Mouse (Mus musculus): Measurements from ENCODE around the gene Phactr3.

Phactr3 gene

DNA sequence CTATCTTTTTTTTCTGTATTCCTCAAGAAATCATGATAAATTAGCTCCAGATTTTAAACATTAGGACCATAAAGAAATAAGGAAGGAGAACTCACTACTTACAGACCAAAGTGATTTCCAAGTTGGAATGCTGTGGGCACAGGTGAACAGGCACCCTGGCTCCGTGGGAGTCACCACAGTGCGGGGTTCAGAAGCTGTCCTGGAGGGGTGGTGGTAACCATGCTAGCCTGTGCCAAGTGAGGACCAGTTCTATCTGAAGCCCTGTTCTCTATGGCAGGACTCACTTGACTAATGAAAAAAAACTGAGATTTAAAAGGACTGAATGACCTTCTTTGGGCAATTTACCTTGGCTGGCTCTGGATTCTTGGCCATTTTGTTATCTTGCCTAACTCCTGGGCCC lies 10.9 kb downstream of the Phactr3 start:
- ChIA-PET CTCF (interaction anchor here in 1 of 4 experiments (0.7 kb wide), 1 partner anchor 465 kb away, joined by 3 read pairs; no protein-coding TSS in a partner anchor), POLR2A (no interaction called here)

DNA sequence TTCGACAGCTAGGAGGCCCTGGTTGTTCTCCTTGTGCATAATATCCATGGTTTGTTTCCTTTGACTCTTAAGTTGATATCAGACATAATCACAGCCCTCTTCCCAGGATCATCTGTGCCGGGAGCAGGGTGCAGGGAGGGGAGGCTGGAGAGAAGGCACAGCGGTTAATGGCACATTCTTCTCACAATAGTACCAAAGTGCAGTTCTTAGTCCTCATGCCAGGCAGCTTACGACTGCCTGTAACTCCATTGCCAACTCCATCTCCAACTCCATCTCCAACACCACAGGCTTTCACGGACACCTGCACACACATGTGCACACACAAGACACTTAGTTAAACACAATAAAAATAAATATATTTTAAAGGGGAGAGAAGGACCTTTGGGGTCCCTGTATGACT lies 11.8 kb downstream of the Phactr3 start:
- CTCF ChIA-PET = no interaction called here
- POLR2A ChIA-PET = no interaction called here

DNA sequence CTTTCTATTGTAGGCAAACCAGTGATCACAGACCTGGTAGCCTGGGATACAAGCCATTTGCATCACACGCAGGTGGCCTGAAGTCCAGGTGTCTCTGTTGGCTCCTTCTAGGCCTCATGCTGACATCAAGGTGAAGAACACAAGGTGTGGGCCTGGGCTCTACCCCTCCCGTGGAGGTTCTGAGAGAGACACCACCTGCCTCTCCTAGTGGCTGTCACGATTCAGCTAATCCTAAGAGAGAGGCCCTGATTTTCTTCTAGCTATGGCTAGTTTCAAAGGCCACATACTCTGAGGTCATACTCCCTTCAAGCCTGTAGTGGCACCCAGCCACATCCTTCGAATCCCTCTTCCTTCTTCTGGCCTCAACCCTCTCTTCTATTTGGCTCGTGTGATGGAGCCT lies 12.2 kb downstream of the Phactr3 start:
- POLR2A ChIA-PET = no interaction called here
- CTCF ChIA-PET = interaction anchor here in 2 of 4 experiments (0.6 to 3.2 kb wide), 2 partner anchors 8 to 134 kb away, joined by 3 to 10 read pairs; no protein-coding TSS in a partner anchor

DNA sequence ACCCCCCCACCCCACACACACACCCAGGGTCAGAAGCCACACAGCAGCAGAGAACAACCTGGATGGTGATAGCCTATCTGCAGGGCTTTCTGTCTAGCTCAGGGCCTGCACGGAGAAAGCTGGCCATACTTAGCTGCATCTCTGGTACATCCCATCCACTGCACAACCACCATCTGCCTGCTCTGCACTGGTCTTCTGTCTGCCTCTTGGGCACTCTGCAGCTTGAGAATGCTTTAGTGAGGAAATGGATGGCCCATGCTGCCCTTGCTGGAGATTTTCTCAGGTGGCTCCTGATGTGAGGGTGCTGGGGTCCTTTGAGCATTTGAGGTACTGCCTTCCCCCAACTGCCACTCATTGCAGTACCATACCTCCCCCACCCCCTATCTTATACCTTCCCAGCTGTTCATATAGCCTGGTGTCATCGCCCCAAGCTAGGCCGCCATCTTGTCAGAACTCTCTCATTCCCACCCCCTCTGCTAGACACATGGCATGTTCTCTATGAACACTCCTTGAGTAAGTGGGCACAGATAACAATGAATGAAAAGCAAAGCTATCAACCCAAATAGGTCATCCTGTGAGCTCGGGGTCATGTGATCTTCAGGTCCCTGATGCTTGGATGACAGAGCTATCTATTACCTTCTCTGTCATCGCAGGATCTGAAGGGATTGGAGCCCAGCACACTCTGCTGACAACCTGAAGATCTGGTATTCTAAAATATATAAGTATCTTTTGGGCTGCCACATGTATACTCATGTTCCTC lies 13.0 kb downstream of the Phactr3 start:
- POLR2A ChIA-PET = no interaction called here
- CTCF ChIA-PET = interaction anchor here in 3 of 4 experiments (0.6 to 3.2 kb wide), 4 partner anchors 9 to 206 kb away, joined by 3 to 10 read pairs (median 4); no protein-coding TSS in a partner anchor

DNA sequence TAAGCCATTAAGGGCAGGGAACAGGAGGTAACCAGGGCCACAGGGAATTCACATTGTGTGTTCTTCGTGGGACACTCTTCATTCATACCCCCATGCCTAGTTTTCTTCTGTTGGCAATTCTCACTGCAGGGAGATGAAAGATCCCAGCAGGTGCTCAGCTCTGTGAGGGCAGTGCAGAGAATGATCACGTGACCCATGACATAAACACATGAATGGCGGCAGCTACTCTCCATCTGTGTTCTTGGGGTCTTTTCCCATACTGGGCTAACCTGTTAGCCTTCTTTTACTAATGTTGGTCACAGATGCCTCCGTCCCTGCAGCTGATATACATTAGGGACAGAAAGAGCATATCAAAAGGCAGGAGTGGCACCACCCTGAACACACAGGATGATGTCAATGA lies 16.9 kb downstream of the Phactr3 start:
- POLR2A ChIA-PET = interaction anchor here in 2 of 4 experiments (1.0 to 1.3 kb wide), 2 partner anchors 12 to 111 kb away, joined by 3 read pairs; no protein-coding TSS in a partner anchor
- CTCF ChIA-PET = interaction anchor here in 3 of 4 experiments (0.6 to 5.0 kb wide), 7 partner anchors 31 to 151 kb away, joined by 3 to 104 read pairs (median 4); no protein-coding TSS in a partner anchor

DNA sequence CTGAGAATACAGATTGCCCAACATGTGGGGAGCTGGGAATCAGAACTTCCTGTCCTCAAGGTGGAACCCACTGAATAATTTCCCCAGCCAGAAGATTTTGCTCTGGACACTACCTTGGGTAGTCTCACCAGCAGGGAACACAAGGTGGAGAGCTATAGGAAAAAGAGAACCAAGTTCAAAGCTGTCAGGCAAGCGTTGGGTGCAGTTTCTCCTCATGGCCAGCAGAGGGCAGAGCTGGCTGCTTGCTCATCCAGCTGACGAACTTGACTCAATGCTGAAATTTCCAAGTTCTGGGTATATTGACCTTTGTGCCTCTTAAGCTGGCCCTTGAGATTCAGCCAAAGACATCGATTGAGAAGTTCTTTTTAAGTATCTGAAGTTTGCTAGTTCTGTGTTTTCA lies 18.7 kb downstream of the Phactr3 start:
- CTCF ChIA-PET = interaction anchor here (0.5 to 5.0 kb wide), 67 partner anchors 8 to 1727 kb away, joined by 3 to 104 read pairs (median 4); partner anchors contain the start of gene Phactr3 (in 2 of the 4)
- POLR2A ChIA-PET = interaction anchor here in 2 of 4 experiments (0.6 to 1.9 kb wide), 5 partner anchors 18 to 127 kb away, joined by 3 to 5 read pairs (median 3); no protein-coding TSS in a partner anchor

DNA sequence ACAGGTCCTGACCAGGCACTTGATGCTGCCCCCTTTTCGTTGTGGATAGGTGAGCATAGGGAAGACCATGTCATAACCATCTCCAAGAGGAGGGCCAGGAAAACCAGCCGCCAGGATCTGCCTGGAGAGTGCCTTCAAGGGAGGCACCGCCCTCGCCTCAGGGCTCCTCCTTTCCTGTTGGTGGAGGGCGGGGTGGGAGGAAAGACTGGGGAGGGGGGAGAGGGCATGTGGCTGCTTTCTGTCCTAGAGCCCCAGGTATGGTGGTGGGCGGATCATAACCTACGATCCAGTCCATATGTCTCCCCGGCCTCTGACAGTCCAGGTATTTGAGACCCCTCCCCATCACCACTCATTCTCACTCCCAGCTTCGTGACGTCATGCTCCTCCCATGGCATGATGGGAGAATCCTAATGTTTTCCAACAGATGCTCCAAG lies 22.7 kb downstream of the Phactr3 start:
- POLR2A ChIA-PET = interaction anchor here in 1 of 4 experiments (1.2 kb wide), 1 partner anchor 123 kb away, joined by 3 read pairs; no protein-coding TSS in a partner anchor

DNA sequence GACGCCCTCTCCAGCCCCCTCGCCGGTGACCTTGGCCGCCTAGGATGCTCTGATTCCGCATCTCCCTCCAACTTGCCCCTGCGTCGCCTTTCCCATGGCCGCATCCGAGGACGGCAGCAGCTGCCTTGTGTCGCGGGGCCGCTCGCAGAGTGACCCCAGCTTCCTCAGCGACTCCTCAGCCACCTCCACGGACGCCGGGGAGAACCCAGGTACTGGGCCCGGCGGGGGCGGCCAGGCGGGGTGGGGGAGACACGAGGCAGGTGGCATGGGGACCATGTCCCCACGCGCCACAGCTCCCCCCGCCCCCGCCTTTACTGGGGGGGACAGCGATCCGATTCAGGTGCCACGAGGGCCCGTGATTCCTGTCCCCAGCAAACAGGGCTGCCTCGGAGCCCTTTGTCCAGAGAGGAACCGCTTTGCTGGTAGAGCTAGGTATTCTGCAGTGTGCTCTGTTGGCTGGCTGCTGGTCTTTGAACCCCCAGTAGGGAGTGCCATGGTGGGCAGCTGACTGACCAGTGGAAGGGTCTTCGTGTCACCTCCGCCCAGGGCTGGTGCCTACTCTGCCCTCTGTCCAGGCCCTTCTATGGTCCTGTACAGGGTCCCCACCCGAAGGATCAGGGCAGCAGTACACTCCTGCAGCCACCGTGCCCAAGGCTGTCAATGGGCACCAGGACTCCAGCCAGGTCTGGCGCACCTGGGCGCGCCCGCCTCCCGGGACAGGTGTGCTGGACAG lies 23.7 kb downstream of the Phactr3 start:
- POLR2A ChIA-PET = interaction anchor here in 3 of 4 experiments (0.5 to 1.2 kb wide), 3 partner anchors 12 to 182 kb away, joined by 3 read pairs; no protein-coding TSS in a partner anchor

More for the DNA sequence above, 22.7 kb downstream of the Phactr3 start:
- CTCF ChIA-PET = interaction anchor here in 1 of 4 experiments (1.2 kb wide), 1 partner anchor 123 kb away, joined by 3 read pairs; no protein-coding TSS in a partner anchor

DNA sequence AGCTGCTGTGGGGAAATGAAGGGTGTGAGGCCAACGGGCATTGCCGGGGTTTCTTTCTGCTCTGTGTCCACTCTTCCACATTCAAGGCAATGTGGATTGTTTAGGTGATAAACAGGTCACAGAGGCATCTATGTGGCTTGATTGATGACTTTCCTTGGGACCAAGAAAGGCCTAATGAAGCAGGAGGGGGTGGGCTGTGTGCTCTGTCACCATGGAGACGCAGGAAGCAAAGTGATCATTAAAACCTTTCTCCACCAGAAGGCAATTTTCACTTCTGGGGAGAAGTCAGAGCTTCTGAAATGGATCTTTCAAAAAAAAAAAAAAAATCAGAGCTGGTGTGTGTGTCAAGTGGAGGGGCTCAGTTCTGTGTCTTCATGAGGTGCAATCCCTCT lies 24.2 kb downstream of the Phactr3 start:
- ChIA-PET POLR2A (interaction anchor here in 2 of 4 experiments (0.5 to 1.2 kb wide), 3 partner anchors 10 to 181 kb away, joined by 3 read pairs; no protein-coding TSS in a partner anchor), CTCF (interaction anchor here in 3 of 4 experiments (0.6 to 1.2 kb wide), 4 partner anchors 25 to 268 kb away, joined by 3 to 7 read pairs (median 3); no protein-coding TSS in a partner anchor)

More for the DNA sequence above, 23.7 kb downstream of the Phactr3 start:
- CTCF ChIA-PET = interaction anchor here in 3 of 4 experiments (0.6 to 1.2 kb wide), 4 partner anchors 24 to 268 kb away, joined by 3 to 7 read pairs (median 3); no protein-coding TSS in a partner anchor

DNA sequence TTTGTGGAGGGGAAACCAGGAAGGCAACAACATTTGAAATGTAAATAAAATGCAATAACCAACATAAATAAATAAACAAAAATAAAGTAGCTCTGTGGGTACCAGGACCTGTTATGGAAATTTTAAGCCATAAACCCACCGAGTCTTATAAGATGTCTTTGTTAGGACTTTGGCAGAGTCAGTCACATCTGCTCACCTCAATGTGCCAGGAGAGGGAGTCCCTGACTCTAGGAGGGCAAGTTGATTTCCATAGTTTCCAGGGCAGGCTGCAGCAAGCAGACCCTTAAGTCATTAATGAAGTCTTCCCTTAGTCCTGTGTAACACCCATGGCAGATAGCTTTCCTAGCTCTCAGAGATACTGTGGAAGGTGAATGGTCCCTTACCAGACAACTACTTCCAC lies 25.1 kb downstream of the Phactr3 start:
- POLR2A ChIA-PET = interaction anchor here in 2 of 4 experiments (0.6 to 1.2 kb wide), 3 partner anchors 9 to 40 kb away, joined by 3 read pairs; no protein-coding TSS in a partner anchor
- CTCF ChIA-PET = interaction anchor here in 3 of 4 experiments (0.9 to 1.4 kb wide), 3 partner anchors 103 to 143 kb away, joined by 3 to 4 read pairs (median 3); no protein-coding TSS in a partner anchor

DNA sequence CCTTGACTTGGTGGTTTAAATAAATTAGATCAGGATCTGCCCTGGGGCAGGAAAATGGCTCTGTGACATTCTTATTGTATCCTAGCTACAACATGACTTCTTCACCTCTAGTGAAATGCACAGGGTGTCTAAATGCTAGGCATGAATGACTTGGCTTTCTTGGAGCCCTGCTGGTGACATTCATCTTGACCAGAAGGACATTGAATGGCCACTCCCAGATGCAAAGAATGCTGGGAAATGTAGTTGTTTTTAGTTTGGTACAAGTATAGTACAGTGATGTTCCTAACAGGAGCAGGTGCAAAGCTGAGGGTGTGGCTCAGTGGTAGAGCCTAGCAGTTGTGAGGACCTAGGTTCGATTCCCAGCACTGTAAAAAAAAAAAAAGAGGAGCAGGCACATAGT lies 30.5 kb downstream of the Phactr3 start:
- POLR2A ChIA-PET = no interaction called here
- CTCF ChIA-PET = interaction anchor here in 1 of 4 experiments (1.2 to 1.3 kb wide), 2 partner anchors 12 to 48 kb away, joined by 3 to 4 read pairs; no protein-coding TSS in a partner anchor

DNA sequence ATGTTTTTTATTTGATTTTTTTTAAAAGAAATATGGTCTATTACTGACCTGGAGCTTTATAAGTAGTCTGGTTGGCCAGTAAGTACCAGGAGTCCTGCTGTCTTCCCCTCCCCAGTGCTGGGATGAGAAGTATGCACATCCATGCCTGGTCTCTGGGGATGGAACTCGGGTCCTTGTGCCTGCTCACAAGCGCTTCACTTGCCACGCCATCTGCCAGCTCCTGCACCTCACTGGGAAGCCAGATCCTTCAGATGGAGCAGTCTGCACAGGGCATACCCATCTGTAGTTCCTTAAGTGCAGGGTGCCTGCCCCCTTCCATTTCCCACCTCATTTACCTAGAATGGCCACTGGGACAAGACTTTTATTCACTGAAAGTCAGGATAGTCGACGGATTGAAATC lies 31.9 kb downstream of the Phactr3 start:
- CTCF ChIA-PET = no interaction called here
- POLR2A ChIA-PET = no interaction called here

DNA sequence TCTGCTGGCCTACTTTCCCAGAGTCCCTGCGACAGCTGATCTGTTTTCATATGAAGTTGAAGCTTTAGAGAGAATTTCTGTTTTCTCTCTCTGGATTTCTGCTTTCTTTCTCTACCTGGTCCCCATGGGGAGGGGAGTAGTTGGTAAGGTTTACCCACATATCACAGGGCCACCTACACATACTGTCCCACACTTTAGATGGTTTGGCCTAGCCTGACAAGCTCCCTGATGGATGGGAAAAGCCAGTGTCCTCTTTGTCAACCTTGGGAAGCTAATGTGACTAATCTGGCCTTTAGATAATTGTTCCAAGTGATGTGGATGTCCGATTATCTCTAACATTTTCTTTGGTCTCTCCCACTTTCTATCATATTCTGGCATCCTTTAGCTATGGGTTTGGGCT lies 34.8 kb downstream of the Phactr3 start:
- POLR2A ChIA-PET = interaction anchor here in 1 of 4 experiments (1.6 kb wide), 1 partner anchor 11 kb away, joined by 3 read pairs; no protein-coding TSS in a partner anchor
- CTCF ChIA-PET = interaction anchor here in 3 of 4 experiments (0.6 to 2.5 kb wide), 7 partner anchors 15 to 344 kb away, joined by 3 to 6 read pairs (median 3); no protein-coding TSS in a partner anchor

DNA sequence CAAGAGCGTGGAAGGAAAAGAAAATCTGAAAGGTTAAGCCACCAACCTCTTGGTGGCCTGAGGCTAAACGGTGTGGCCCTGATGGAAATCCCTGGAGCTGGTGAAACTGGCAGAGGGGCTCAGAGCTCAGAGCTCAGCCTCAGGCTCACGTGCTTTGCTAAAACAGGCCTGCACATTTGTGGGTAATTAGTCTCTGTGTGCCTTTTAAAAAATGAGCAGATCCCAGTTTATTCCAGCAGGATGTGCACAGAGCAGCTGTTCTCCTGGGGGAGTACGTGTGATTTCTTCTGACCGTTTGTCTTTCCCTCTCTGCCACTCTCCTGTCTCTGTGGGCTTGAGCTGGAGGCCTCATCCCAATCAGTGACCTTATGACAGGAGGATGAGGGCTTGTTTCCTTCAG lies 35.4 kb downstream of the Phactr3 start:
- POLR2A ChIA-PET = interaction anchor here in 1 of 4 experiments (1.6 kb wide), 1 partner anchor 11 kb away, joined by 3 read pairs; no protein-coding TSS in a partner anchor
- CTCF ChIA-PET = interaction anchor here in 3 of 4 experiments (0.7 to 2.5 kb wide), 5 partner anchors 16 to 133 kb away, joined by 3 to 6 read pairs (median 3); no protein-coding TSS in a partner anchor

DNA sequence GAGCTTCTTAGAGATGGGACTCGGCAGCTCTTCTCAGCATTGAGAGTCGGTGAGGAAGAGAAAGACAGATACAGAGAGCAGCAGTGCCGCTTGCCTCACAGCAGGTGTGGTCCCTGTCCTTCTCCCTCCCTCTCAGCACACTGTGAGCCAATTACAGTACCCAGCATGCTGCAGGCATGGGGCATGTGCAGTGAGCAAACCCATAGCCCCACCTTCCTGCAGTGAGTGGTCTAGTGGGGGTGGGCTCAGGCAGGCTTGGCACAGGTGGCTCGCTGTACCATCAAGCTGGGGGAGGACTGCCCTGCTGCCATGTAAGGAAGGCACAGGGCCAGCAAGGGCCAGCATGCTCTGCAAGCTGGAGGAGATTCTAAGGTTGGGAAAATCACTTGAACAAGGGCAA lies 35.8 kb downstream of the Phactr3 start:
- POLR2A ChIA-PET = interaction anchor here in 1 of 4 experiments (1.6 kb wide), 1 partner anchor 12 kb away, joined by 3 read pairs; no protein-coding TSS in a partner anchor
- CTCF ChIA-PET = interaction anchor here in 3 of 4 experiments (0.7 to 2.5 kb wide), 5 partner anchors 16 to 133 kb away, joined by 3 to 6 read pairs (median 3); no protein-coding TSS in a partner anchor

DNA sequence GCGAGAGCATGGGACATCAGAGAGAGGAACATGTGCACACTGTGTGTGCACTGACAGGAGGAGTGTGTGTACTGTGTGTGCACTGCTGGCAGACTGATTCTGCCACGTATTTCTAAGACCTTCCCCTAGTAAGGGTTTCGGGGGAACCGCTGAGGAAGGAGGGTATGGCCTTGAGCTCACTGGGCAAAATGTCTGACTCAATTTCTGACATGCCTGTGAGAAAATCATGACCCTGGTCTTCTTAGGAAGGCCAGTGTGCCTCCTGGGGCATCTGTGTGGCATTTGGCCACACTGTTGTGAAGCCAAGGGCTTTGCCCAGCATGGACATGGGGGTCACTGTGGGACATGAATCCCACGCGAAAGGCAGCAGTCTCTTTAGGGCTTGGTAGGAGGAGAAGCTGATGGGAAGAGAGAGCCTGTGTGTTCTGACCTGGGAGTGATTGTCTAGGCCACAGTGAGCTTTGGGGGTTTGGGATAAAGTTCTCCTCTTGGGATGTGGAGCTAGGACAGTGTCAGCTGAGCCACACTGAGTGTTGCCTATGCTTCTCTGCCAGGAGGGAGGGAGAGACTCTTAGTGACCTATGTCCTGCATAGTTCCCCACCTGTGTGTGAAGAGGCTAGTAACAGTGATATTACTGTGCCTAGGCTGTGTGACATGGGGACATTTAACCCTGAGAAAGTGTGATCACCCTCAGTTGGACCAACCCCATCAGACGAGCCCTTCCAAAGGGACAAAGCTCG lies 36.6 kb downstream of the Phactr3 start:
- CTCF ChIA-PET = interaction anchor here in 2 of 4 experiments (0.5 to 1.8 kb wide), 3 partner anchors 18 to 1610 kb away, joined by 3 to 6 read pairs (median 5); no protein-coding TSS in a partner anchor
- POLR2A ChIA-PET = interaction anchor here in 1 of 4 experiments (0.5 kb wide), 1 partner anchor 1392 kb away, joined by 8 read pairs; no protein-coding TSS in a partner anchor

DNA sequence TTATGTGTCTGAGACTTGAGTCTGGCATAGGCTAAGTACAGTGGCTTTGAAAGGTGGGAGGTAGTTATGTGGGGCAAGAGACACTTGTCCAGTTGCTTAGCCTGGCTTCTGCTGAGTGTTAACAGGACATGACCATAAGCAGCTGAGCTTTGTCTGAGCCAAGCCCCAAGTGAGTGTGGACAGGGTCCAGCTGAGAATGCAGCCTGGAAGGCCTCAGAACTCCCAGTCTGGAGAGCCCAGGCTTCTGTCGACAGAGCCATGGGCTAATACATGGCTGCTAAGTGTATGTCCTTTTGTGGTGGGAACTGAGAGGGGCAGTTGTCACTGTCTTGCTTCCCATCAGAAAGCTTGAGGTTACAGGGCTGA lies 37.1 kb downstream of the Phactr3 start:
- CTCF ChIA-PET = interaction anchor here in 3 of 4 experiments (0.5 to 1.8 kb wide), 4 partner anchors 18 to 1609 kb away, joined by 3 to 6 read pairs (median 4); no protein-coding TSS in a partner anchor

More for the DNA sequence above, 37.1 kb downstream of the Phactr3 start:
- POLR2A ChIA-PET = no interaction called here

Data from embryonic stem cell, embryonic (primary cell).